Mouse (Mus musculus) MEL-GATA-1-ER (cell line): ENCODE data around the gene Gpr180.
A peak's percentile ranks its signal among the peaks of the same experiment; 100 is the strongest.
"Not testable (repeated sequence)": the region's sequence is repeated elsewhere in the genome, so short reads cannot be mapped to it uniquely, and the experiment has no call there.

Experiments used
- DNase-seq: peaks from one replicate; pipeline ENCODE4 v3.0.0-alpha.2; 2012; ENCODE audit warnings: low read depth; ENCODE audit errors: extremely low read depth

Gene Gpr180

GRCm38 (mm10) chr14:118151651-118152293 lies 14.8 kb downstream of the Gpr180 start:
- DNase-seq = no peak

GRCm38 (mm10) chr14:118152294-118152651 lies 15.3 kb downstream of the Gpr180 start:
- DNase-seq = no peak

- DNase-seq = not testable (repeated sequence)
Observed at GRCm38 (mm10) chr14:118156056-118156455, 19.1 kb downstream of the Gpr180 start.

GRCm38 (mm10) chr14:118156740-118157139 lies 19.8 kb downstream of the Gpr180 start:
- DNase-seq = no peak

- DNase-seq = no peak
Observed at GRCm38 (mm10) chr14:118157146-118157545, 20.2 kb downstream of the Gpr180 start.

- no peak for DNase-seq
Observed at GRCm38 (mm10) chr14:118161751-118162150, 24.8 kb downstream of the Gpr180 start.

GRCm38 (mm10) chr14:118162640-118163039 lies 25.7 kb downstream of the Gpr180 start:
- no peak for DNase-seq

- DNase-seq = no peak
Observed at GRCm38 (mm10) chr14:118168776-118169175, 31.8 kb downstream of the Gpr180 start.

GRCm38 (mm10) chr14:118173590-118174203 lies 36.7 kb downstream of the Gpr180 start:
- DNase-seq = no peak

GRCm38 (mm10) chr14:118175071-118175693 lies 38.2 kb downstream of the Gpr180 start:
- DNase-seq = no peak

GRCm38 (mm10) chr14:118175694-118176085 lies 38.7 kb downstream of the Gpr180 start:
- no peak for DNase-seq

- no peak for DNase-seq
Observed at GRCm38 (mm10) chr14:118179251-118179650, 42.3 kb downstream of the Gpr180 start.

- DNase-seq = no peak
Observed at GRCm38 (mm10) chr14:118179701-118180100, 42.7 kb downstream of the Gpr180 start.

- no peak for DNase-seq
Observed at GRCm38 (mm10) chr14:118180117-118180557, 43.2 kb downstream of the Gpr180 start.

GRCm38 (mm10) chr14:118180711-118181177 lies 43.8 kb downstream of the Gpr180 start:
- DNase-seq = no peak

GRCm38 (mm10) chr14:118191442-118191841 lies 54.5 kb downstream of the Gpr180 start:
- DNase-seq = no peak

- no peak for DNase-seq
Observed at GRCm38 (mm10) chr14:118193001-118193628, 56.2 kb downstream of the Gpr180 start.

- no peak for DNase-seq
Observed at GRCm38 (mm10) chr14:118193663-118194062, 56.7 kb downstream of the Gpr180 start.

- DNase-seq = peak; percentile 49
Observed at GRCm38 (mm10) chr14:118194219-118194914, 57.4 kb downstream of the Gpr180 start.

- no peak for DNase-seq
Observed at GRCm38 (mm10) chr14:118197063-118197462, 60.1 kb downstream of the Gpr180 start.

GRCm38 (mm10) chr14:118200731-118201130 lies 63.8 kb downstream of the Gpr180 start:
- no peak for DNase-seq
